Mouse (Mus musculus) brain, embryonic 18.5 days (tissue): Measurements from ENCODE around the gene Tspan18.

Source experiments
- DNase-seq: peaks from one replicate; pipeline ENCODE4 v3.0.0-alpha.2; 2012; ENCODE audit warnings: low read depth, low spot score

The Tspan18 gene

GRCm38 (mm10) chr2:93266565-93267169 lies 67.6 kb downstream of the Tspan18 start:
- no peak for DNase-seq

GRCm38 (mm10) chr2:93262291-93263285 lies 71.7 kb downstream of the Tspan18 start:
- DNase-seq = no peak

- DNase-seq = no peak
Observed at GRCm38 (mm10) chr2:93261521-93262290, 72.6 kb downstream of the Tspan18 start.

GRCm38 (mm10) chr2:93257634-93258033 lies 76.7 kb downstream of the Tspan18 start:
- no peak for DNase-seq

- DNase-seq = no peak
Observed at GRCm38 (mm10) chr2:93256735-93257405, 77.4 kb downstream of the Tspan18 start.

- DNase-seq = no peak
Observed at GRCm38 (mm10) chr2:93252356-93252755, 81.9 kb downstream of the Tspan18 start.

GRCm38 (mm10) chr2:93250611-93251010 lies 83.7 kb downstream of the Tspan18 start:
- DNase-seq = no peak

- DNase-seq = no peak
Observed at GRCm38 (mm10) chr2:93249058-93249457, 85.2 kb downstream of the Tspan18 start.

GRCm38 (mm10) chr2:93244090-93244443 lies 90.2 kb downstream of the Tspan18 start:
- no peak for DNase-seq

GRCm38 (mm10) chr2:93243439-93244089 lies 90.7 kb downstream of the Tspan18 start:
- DNase-seq = no peak

- DNase-seq = no peak
Observed at GRCm38 (mm10) chr2:93242166-93242565, 92.1 kb downstream of the Tspan18 start.

- no peak for DNase-seq
Observed at GRCm38 (mm10) chr2:93238864-93239263, 95.4 kb downstream of the Tspan18 start.

GRCm38 (mm10) chr2:93237055-93237454 lies 97.2 kb downstream of the Tspan18 start:
- no peak for DNase-seq

- DNase-seq = no peak
Observed at GRCm38 (mm10) chr2:93232141-93232540, 102.2 kb downstream of the Tspan18 start.

- no peak for DNase-seq
Observed at GRCm38 (mm10) chr2:93228480-93228824, 105.9 kb downstream of the Tspan18 start.

- peak; percentile 72 for DNase-seq
Observed at GRCm38 (mm10) chr2:93227713-93228479, 106.4 kb downstream of the Tspan18 start.

GRCm38 (mm10) chr2:93226606-93227595 lies 107.4 kb downstream of the Tspan18 start:
- DNase-seq = no peak

- DNase-seq = no peak
Observed at GRCm38 (mm10) chr2:93223463-93223862, 110.8 kb downstream of the Tspan18 start.

GRCm38 (mm10) chr2:93220447-93220846 lies 113.9 kb downstream of the Tspan18 start:
- no peak for DNase-seq
